Mouse (Mus musculus): ENCODE results near the gene Gm49388. TPM values are rescaled to one million over a fixed set of nuclear protein-coding genes. Genes with fewer than 3 reads are reported as not detected.
"Not testable (repeated sequence)": the region's sequence is repeated elsewhere in the genome, so short reads cannot be mapped to it uniquely, and the experiment has no call there.

The Gm49388 gene
- polyA plus RNA-seq, 1 experiment from 2014 or later = not detected

- H3K4me2 ChIP-seq (replicated peaks; ENCODE audit: low read depth, low read length) = peak overlapping the region; percentile 95
- 1% methylated on average over 27 of the region's 27 CpGs for WGBS
- H3K27me3 ChIP-seq (replicated peaks; ENCODE audit: insufficient read depth, low read length) = no peaks in the 10 kb centered on the region
- ATAC-seq = peak; percentile 9
- peak overlapping the region; percentile 81 for H3K4me3 ChIP-seq (ENCODE audit: low read depth, low read length)
- TF ChIP-seq CTCF (IDR thresholded peaks at IDR 0.05) (no peak), EP300 (IDR thresholded peaks at IDR 0.05) (0 out of 2 replicates have a peak, but pooled peaks have one; percentile 2)
- peak overlapping the region; percentile 93 for H3K27ac ChIP-seq (ENCODE audit: low read length)
- peaks cover 10% of the 10 kb centered on the region for H3K4me1 ChIP-seq (ENCODE audit: insufficient read depth, low read depth, low read length)
- H3K9ac ChIP-seq (replicated peaks; ENCODE audit: low read depth) = peak overlapping the region; percentile 87
- H3K9me3 ChIP-seq (ENCODE audit: low read length) = no peaks in the 10 kb centered on the region
- no peaks in the 10 kb centered on the region for H3K36me3 ChIP-seq (ENCODE audit: insufficient read depth, low read length)
- DNase-seq (ENCODE audit: low spot score) = peak; percentile 24
Measured at GRCm38 (mm10) chr7:127770039-127770905, 15.1 kb upstream of the Gm49388 start.

- 63% methylated on average over 5 of the region's 5 CpGs for WGBS
- ATAC-seq (no peak), DNase-seq (ENCODE audit: low spot score) (no peak)
- H3K4me1 ChIP-seq (ENCODE audit: insufficient read depth, low read depth, low read length) = peaks cover 10% of the 10 kb centered on the region
- no peaks in the 10 kb centered on the region for H3K36me3 ChIP-seq (ENCODE audit: insufficient read depth, low read length)
- H3K27ac ChIP-seq (ENCODE audit: low read length) = no peak overlapping the region
- H3K9me3 ChIP-seq (ENCODE audit: low read length) = no peaks in the 10 kb centered on the region
- H3K9ac ChIP-seq (replicated peaks; ENCODE audit: low read depth) = no peak overlapping the region
- TF ChIP-seq CTCF (IDR thresholded peaks at IDR 0.05) = no peak
- TF ChIP-seq EP300 (IDR thresholded peaks at IDR 0.05) = no peak
- H3K4me2 ChIP-seq (replicated peaks; ENCODE audit: low read depth, low read length) = no peak overlapping the region
- H3K4me3 ChIP-seq (ENCODE audit: low read depth, low read length) = no peak overlapping the region
- H3K27me3 ChIP-seq (replicated peaks; ENCODE audit: insufficient read depth, low read length) = no peaks in the 10 kb centered on the region
Measured at GRCm38 (mm10) chr7:127771262-127771661, 14.1 kb upstream of the Gm49388 start.

- Histone ChIP-seq H3K27me3 (replicated peaks; ENCODE audit: insufficient read depth, low read length) (no peaks in the 10 kb centered on the region), H3K9ac (replicated peaks; ENCODE audit: low read depth) (no peak overlapping the region), H3K27ac (ENCODE audit: low read length) (no peak overlapping the region), H3K4me3 (ENCODE audit: low read depth, low read length) (no peak overlapping the region), H3K4me1 (ENCODE audit: insufficient read depth, low read depth, low read length) (peaks cover 10% of the 10 kb centered on the region), H3K9me3 (ENCODE audit: low read length) (no peaks in the 10 kb centered on the region), H3K4me2 (replicated peaks; ENCODE audit: low read depth, low read length) (no peak overlapping the region), H3K36me3 (ENCODE audit: insufficient read depth, low read length) (no peaks in the 10 kb centered on the region)
- WGBS = 50% methylated on average over 3 of the region's 3 CpGs
- no peak for TF ChIP-seq CTCF (IDR thresholded peaks at IDR 0.05)
- no peak for TF ChIP-seq EP300 (IDR thresholded peaks at IDR 0.05)
- DNase-seq (ENCODE audit: low spot score) = no peak
- no peak for ATAC-seq
Measured at GRCm38 (mm10) chr7:127772080-127772479, 13.3 kb upstream of the Gm49388 start.

- Histone ChIP-seq H3K4me2 (replicated peaks; ENCODE audit: low read depth, low read length) (no peak overlapping the region), H3K9ac (replicated peaks; ENCODE audit: low read depth) (no peak overlapping the region), H3K27me3 (replicated peaks; ENCODE audit: insufficient read depth, low read length) (no peaks in the 10 kb centered on the region), H3K27ac (ENCODE audit: low read length) (no peak overlapping the region), H3K4me1 (ENCODE audit: insufficient read depth, low read depth, low read length) (peaks cover 10% of the 10 kb centered on the region), H3K9me3 (ENCODE audit: low read length) (no peaks in the 10 kb centered on the region), H3K4me3 (ENCODE audit: low read depth, low read length) (no peak overlapping the region), H3K36me3 (ENCODE audit: insufficient read depth, low read length) (no peaks in the 10 kb centered on the region)
- TF ChIP-seq CTCF (IDR thresholded peaks at IDR 0.05) (no peak), EP300 (IDR thresholded peaks at IDR 0.05) (no peak)
- WGBS = 91% methylated on average over 1 of the region's 1 CpGs
- DNase-seq (ENCODE audit: low spot score) (no peak), ATAC-seq (no peak)
Measured at GRCm38 (mm10) chr7:127772557-127772956, 12.9 kb upstream of the Gm49388 start.

GRCm38 (mm10) chr7:127773664-127774384, 11.6 kb upstream of the Gm49388 start:
- H3K9ac ChIP-seq (replicated peaks; ENCODE audit: low read depth) = no peak overlapping the region

GRCm38 (mm10) chr7:127775837-127776236, 9.6 kb upstream of the Gm49388 start:
- H3K27ac ChIP-seq (ENCODE audit: low read length) = peak overlapping the region; percentile 98
- not testable (repeated sequence) for H3K27me3 ChIP-seq (replicated peaks; ENCODE audit: insufficient read depth, low read length); DNase-seq (ENCODE audit: low spot score); H3K36me3 ChIP-seq (ENCODE audit: insufficient read depth, low read length); H3K9me3 ChIP-seq (ENCODE audit: low read length); H3K4me1 ChIP-seq (ENCODE audit: insufficient read depth, low read depth, low read length); H3K9ac ChIP-seq (replicated peaks; ENCODE audit: low read depth); ATAC-seq
- peak overlapping the region; percentile 83 for H3K4me2 ChIP-seq (replicated peaks; ENCODE audit: low read depth, low read length)
- 57% methylated on average over 7 of the region's 7 CpGs for WGBS
- H3K4me3 ChIP-seq (ENCODE audit: low read depth, low read length) = peak overlapping the region; percentile 95

More at GRCm38 (mm10) chr7:127773664-127774384, 11.6 kb upstream of the Gm49388 start:
- Histone ChIP-seq H3K4me3 (ENCODE audit: low read depth, low read length) (no peak overlapping the region), H3K27me3 (replicated peaks; ENCODE audit: insufficient read depth, low read length) (no peaks in the 10 kb centered on the region), H3K9me3 (ENCODE audit: low read length) (no peaks in the 10 kb centered on the region), H3K36me3 (ENCODE audit: insufficient read depth, low read length) (no peaks in the 10 kb centered on the region), H3K4me2 (replicated peaks; ENCODE audit: low read depth, low read length) (no peak overlapping the region), H3K27ac (ENCODE audit: low read length) (no peak overlapping the region), H3K4me1 (ENCODE audit: insufficient read depth, low read depth, low read length) (peaks cover 10% of the 10 kb centered on the region)
- WGBS = 41% methylated on average over 9 of the region's 9 CpGs
- DNase-seq (ENCODE audit: low spot score) (peak; percentile 88), ATAC-seq (no peak)
- TF ChIP-seq EP300 (IDR thresholded peaks at IDR 0.05) (no peak), CTCF (IDR thresholded peaks at IDR 0.05) (peak; percentile 87)
